Mouse (Mus musculus) heart, adult 2 months (tissue): ENCODE measurements around the gene Upp2. TPM values are rescaled to one million over a fixed set of nuclear protein-coding genes. Genes with fewer than 3 reads are reported as not detected.

Source experiments
- DNase-seq, 2 experiments: peaks; one replicate each; pipeline ENCODE4 v3.0.0; 2021
- H3K27ac ChIP-seq: fragments of 200-600 bp; 2 replicates; pipeline ENCODE4 v1.8.1; 2022
- H3K27me3 ChIP-seq: fragments of 200-500 bp; 2 replicates; pipeline ENCODE4 v1.6.1; 2012; ENCODE audit warnings: mild to moderate bottlenecking, low read length, inconsistent platforms, mixed read lengths; ENCODE audit not compliant: control insufficient read depth, insufficient read depth
- H3K36me3 ChIP-seq: fragments of 200-500 bp; 2 replicates; pipeline ENCODE4 v1.6.1; 2012; ENCODE audit warnings: low read length, inconsistent platforms; ENCODE audit not compliant: control insufficient read depth, insufficient read depth
- H3K4me1 ChIP-seq: fragments of 200-500 bp; 2 replicates; pipeline ENCODE4 v1.6.1; 2011; ENCODE audit warnings: low read length; ENCODE audit not compliant: control insufficient read depth, insufficient read depth
- H3K4me3 ChIP-seq: fragments of 200-600 bp; 2 replicates; pipeline ENCODE4 v1.8.1; 2022
- H3K79me2 ChIP-seq: fragments of 200-500 bp; replicated peaks from 2 replicates; pipeline ENCODE4 v1.6.1; 2012; ENCODE audit warnings: mild to moderate bottlenecking, inconsistent platforms, low read length, moderate library complexity, mixed read lengths; ENCODE audit not compliant: control insufficient read depth, insufficient read depth
- H3K9ac ChIP-seq: fragments of 200-500 bp; 2 replicates; pipeline ENCODE4 v1.6.1; 2012; ENCODE audit warnings: low read depth, mild to moderate bottlenecking, control low read depth, inconsistent platforms, low read length, mixed read lengths
- CTCF ChIP-seq: fragments of 200-600 bp; IDR thresholded peaks from 2 replicates; pipeline ENCODE4 v1.8.1; 2022; ENCODE audit warnings: antibody characterized with exemption, mild to moderate bottlenecking, moderate library complexity
- EP300 ChIP-seq: fragments of 200-500 bp; IDR thresholded peaks from 2 replicates; pipeline ENCODE4 v1.6.1; 2011; ENCODE audit warnings: low read depth, low read length, control low read depth; ENCODE audit not compliant: insufficient read depth
- POLR2A ChIP-seq: fragments of 200-500 bp; IDR thresholded peaks from 2 replicates; pipeline ENCODE4 v1.6.1; 2011; ENCODE audit warnings: mild to moderate bottlenecking, low read depth, low read length, control low read depth; ENCODE audit not compliant: insufficient read depth
- WGBS: fragments of 180-500 bp; shearing (Covaris S2); methylation state at CpG from one replicate; pipeline ENCODE4 v1.1.7; 2018; 5-methylcytosine and 5-hydroxymethylcytosine counted together
- intact Hi-C: fragments of 180-260 bp; cut with DNase I; formaldehyde crosslinking; loops from one replicate; pipeline ENCODE4 v1.15.1; 2025
- polyA plus RNA-seq: library from polyadenylated mRNA; depleted of rRNA; stranded (reverse); fragments of >200 nt; gene quantifications from 2 replicates; pipeline ENCODE4 v1.2.3, GENCODE M21; 2012; rRNA removed
- total RNA-seq, 2 experiments: library from RNA; stranded (reverse); gene quantifications; 2 replicates each; pipeline ENCODE4 v1.2.3; 2021

The Upp2 gene
- total and polyA plus RNA-seq, 3 experiments, result 2.2 to 3.3 (median 3.0) TPM

GRCm38 (mm10) chr2:58812941-58813340 is 245.8 kb downstream of the Upp2 start:
- no peaks in the 10 kb centered on the region for H3K36me3 ChIP-seq
- H3K4me3 ChIP-seq, result no peak overlapping the region
- no peaks in the 10 kb centered on the region for H3K27me3 ChIP-seq
- no peak overlapping the region for H3K27ac ChIP-seq
- WGBS, result 45% methylated on average over 2 of the region's 2 CpGs
- TF ChIP-seq EP300, result no peak
- TF ChIP-seq POLR2A, result no peak
- TF ChIP-seq CTCF, result no peak
- H3K4me1 ChIP-seq, result no peaks in the 10 kb centered on the region
- H3K9ac ChIP-seq, result no peak overlapping the region
- H3K79me2 ChIP-seq, result no peaks in the 10 kb centered on the region
- no peak for DNase-seq
- intact Hi-C loops, result no loop called here

GRCm38 (mm10) chr2:58828910-58829600 is 262.0 kb downstream of the Upp2 start:
- Histone ChIP-seq H3K36me3 (no peaks in the 10 kb centered on the region), H3K9ac (no peak overlapping the region), H3K4me1 (no peaks in the 10 kb centered on the region; the same call in 1 of the 2 replicates), H3K27ac (no peak overlapping the region), H3K79me2 (no peaks in the 10 kb centered on the region), H3K4me3 (no peak overlapping the region), H3K27me3 (no peaks in the 10 kb centered on the region)
- DNase-seq, result no peak
- intact Hi-C loops, result no loop called here
- TF ChIP-seq CTCF, result no peak
- no peak for TF ChIP-seq POLR2A
- TF ChIP-seq EP300, result no peak
- WGBS, result 54% methylated on average over 3 of the region's 3 CpGs

- H3K4me1 ChIP-seq, result no peaks in the 10 kb centered on the region; the same call in 1 of the 2 replicates
- H3K27ac ChIP-seq, result no peak overlapping the region
- no peak for DNase-seq
- no peaks in the 10 kb centered on the region for H3K36me3 ChIP-seq
- no peaks in the 10 kb centered on the region for H3K27me3 ChIP-seq
- no peak for TF ChIP-seq POLR2A
- TF ChIP-seq EP300, result no peak
- peak; percentile 57 for TF ChIP-seq CTCF
- no peaks in the 10 kb centered on the region for H3K79me2 ChIP-seq
- intact Hi-C loops, result loop anchor here (5.0 kb wide), 2 partner anchors 592 to 607 kb away; no protein-coding TSS in a partner anchor
- 39% methylated on average over 7 of the region's 7 CpGs for WGBS
- no peak overlapping the region for H3K9ac ChIP-seq
- H3K4me3 ChIP-seq, result no peak overlapping the region
Observed at GRCm38 (mm10) chr2:58829981-58830742, 263.1 kb downstream of the Upp2 start.

- Histone ChIP-seq H3K27me3 (no peaks in the 10 kb centered on the region), H3K79me2 (no peaks in the 10 kb centered on the region), H3K27ac (no peak overlapping the region), H3K4me3 (no peak overlapping the region), H3K9ac (no peak overlapping the region), H3K36me3 (no peaks in the 10 kb centered on the region), H3K4me1 (no peaks in the 10 kb centered on the region; the same call in 1 of the 2 replicates)
- DNase-seq, result no peak
- 83% methylated on average over 20 of the region's 20 CpGs for WGBS
- intact Hi-C loops, result loop anchor here (5.0 kb wide), 2 partner anchors 590 to 605 kb away; no protein-coding TSS in a partner anchor
- TF ChIP-seq CTCF, result no peak
- TF ChIP-seq EP300, result no peak
- TF ChIP-seq POLR2A, result no peak
Observed at GRCm38 (mm10) chr2:58832253-58832980, 265.3 kb downstream of the Upp2 start.

- Histone ChIP-seq H3K79me2 (no peaks in the 10 kb centered on the region), H3K27ac (no peak overlapping the region), H3K9ac (no peak overlapping the region), H3K36me3 (no peaks in the 10 kb centered on the region), H3K4me3 (no peak overlapping the region), H3K4me1 (no peaks in the 10 kb centered on the region), H3K27me3 (no peaks in the 10 kb centered on the region)
- 88% methylated on average over 3 of the region's 3 CpGs for WGBS
- DNase-seq, result no peak
- TF ChIP-seq EP300 (no peak), CTCF (no peak), POLR2A (no peak)
- intact Hi-C loops, result no loop called here
Observed at GRCm38 (mm10) chr2:58841021-58841420, 273.9 kb downstream of the Upp2 start.

- no peak for DNase-seq
- Histone ChIP-seq H3K4me1 (no peaks in the 10 kb centered on the region), H3K36me3 (no peaks in the 10 kb centered on the region), H3K79me2 (no peaks in the 10 kb centered on the region), H3K9ac (no peak overlapping the region), H3K4me3 (no peak overlapping the region), H3K27me3 (no peaks in the 10 kb centered on the region), H3K27ac (no peak overlapping the region)
- intact Hi-C loops, result no loop called here
- WGBS, result 73% methylated on average over 4 of the region's 4 CpGs
- no peak for TF ChIP-seq EP300
- TF ChIP-seq CTCF, result no peak
- TF ChIP-seq POLR2A, result no peak
Observed at GRCm38 (mm10) chr2:58842443-58842842, 275.3 kb downstream of the Upp2 start.

Other genes with a start within 250 kb of the Upp2 start
- gene Acvr1c, start 209.4 kb upstream of the Upp2 start, total RNA-seq, result under 1 TPM; 0.39 to 0.59 TPM
- 0.38 and 0.41 TPM in 2 replicates for gene Acvr1c, start 209.4 kb upstream of the Upp2 start, polyA plus RNA-seq
- not detected for gene Gm17409, start 97.2 kb upstream of the Upp2 start, total RNA-seq
- gene Gm17409, start 97.2 kb upstream of the Upp2 start, polyA plus RNA-seq, result not detected in 2 replicates
- 10 to 100 TPM; 14.6 to 15.7 TPM for gene Acvr1, start 141 bp upstream of the Upp2 start, total RNA-seq
- gene Acvr1, start 141 bp upstream of the Upp2 start, polyA plus RNA-seq, result 7.4 and 12.1 TPM in 2 replicates